Mouse (Mus musculus): ENCODE measurements around the gene Cltc.

Gene Cltc

GRCm38 (mm10) chr11:86644553-86644952, 112.8 kb downstream of the Cltc start:
- DNase-seq = no peak

All from spleen, adult 18-20 months (tissue).